Mouse (Mus musculus): ENCODE data around the gene Mier2.

Mier2 gene

GRCm38 (mm10) chr10:79574796-79575195 lies 19.8 kb upstream of the Mier2 start:
- no peak for DNase-seq (ENCODE audit: low spot score)

DNA sequence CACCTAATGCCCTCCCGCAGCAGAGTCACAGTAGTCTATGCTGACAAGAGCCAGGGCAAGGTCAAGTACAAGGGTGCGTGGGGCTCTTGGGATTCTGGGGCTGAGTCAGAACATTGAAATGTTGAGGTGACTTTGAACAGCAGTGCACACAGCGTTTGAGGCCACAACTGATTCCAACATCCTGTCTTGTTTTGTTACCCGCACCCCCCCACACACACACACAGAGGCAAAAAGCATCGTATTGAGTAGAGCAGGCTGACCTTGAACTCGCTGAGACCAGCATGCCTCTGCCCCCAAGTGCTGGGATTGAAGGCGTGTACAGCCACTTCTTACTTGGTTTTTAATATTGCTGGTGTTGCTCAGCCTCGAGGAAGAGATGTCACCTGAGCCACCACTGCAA lies 19.4 kb upstream of the Mier2 start:
- DNase-seq (ENCODE audit: low spot score): no peak

DNA sequence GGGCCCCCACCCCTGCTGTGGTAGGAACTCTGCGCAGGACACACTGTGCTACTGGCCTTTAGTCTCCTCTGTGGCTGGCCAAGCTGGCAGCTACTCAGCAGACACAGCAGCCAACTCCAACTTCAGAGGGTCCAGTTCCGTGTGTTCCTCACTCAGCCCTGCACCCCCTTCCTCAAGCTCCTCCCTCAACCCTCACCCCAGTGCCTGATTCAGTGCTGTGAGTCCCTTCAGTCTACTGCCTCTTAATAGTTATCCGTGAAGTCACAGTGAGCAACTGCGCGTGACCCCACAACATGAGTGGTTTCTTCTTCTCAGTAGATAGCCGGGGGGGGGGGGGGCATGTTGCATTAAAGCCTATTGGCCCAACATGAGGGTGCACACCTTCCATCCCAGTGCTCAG lies 18.6 kb upstream of the Mier2 start:
- DNase-seq (ENCODE audit: low spot score): no peak

DNA sequence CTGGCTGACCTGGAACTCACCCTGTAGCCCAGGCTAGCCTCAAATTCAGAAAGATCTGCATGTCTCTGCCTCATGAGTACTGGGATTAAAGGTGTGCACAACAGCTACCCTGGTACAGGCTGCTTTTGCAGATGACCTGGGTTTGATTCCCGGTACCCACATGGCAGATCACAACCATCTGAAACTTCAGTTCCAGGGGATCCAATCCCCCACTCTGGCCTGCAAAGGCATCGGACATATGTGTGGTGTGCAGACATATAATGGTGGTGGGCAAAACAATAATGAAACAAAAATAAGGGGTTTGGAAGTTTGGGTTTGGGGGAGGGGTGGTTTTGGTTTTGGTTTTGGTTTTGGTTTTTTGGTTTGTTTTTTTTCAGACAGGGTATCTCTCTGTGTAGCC lies 16.3 kb upstream of the Mier2 start:
- no peak for DNase-seq (ENCODE audit: low spot score)

DNA sequence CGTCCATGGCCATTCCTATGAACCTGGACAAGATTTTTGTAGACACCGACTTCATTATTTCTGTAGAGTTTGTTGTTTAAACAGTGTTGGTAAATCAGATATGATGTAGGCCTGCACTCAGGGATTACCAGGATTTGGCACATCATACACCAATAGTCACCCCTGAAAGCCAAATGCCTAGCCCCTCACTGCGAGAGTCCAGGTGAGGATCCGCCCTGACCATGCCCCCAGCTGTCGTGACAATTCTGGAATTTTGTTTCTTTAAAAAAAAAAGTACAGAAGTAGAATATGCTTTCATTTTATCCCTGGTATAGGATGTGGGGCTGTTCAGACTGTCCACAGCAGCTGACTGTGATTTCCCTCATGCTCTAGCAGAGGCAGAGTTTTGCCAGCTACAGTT lies 14.9 kb upstream of the Mier2 start:
- DNase-seq (ENCODE audit: low spot score): no peak

GRCm38 (mm10) chr10:79559716-79560115 lies 4.7 kb upstream of the Mier2 start:
- DNase-seq (ENCODE audit: low spot score): no peak

GRCm38 (mm10) chr10:79557496-79557895 lies 2.5 kb upstream of the Mier2 start:
- DNase-seq (ENCODE audit: low spot score): no peak

DNA sequence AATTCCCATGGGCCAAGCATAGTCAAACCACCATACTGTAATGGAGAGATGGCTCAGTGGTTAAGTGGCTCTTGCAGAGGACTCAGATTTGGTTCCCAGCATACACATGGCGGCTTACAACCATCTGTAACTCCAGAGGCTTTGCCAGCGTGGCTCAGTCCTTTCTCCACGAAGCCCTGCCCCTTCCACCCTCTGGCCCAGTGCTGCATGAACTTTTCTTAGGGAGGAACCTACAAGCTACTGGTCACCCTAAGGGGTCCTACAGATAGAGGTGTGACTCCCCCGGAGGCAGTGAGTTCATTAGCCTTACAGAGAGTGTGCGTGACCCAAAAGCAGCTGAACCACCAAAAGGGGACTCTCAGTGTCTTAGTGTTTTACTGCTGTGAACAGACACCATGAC lies 2.0 kb upstream of the Mier2 start:
- DNase-seq (ENCODE audit: low spot score): no peak

DNA sequence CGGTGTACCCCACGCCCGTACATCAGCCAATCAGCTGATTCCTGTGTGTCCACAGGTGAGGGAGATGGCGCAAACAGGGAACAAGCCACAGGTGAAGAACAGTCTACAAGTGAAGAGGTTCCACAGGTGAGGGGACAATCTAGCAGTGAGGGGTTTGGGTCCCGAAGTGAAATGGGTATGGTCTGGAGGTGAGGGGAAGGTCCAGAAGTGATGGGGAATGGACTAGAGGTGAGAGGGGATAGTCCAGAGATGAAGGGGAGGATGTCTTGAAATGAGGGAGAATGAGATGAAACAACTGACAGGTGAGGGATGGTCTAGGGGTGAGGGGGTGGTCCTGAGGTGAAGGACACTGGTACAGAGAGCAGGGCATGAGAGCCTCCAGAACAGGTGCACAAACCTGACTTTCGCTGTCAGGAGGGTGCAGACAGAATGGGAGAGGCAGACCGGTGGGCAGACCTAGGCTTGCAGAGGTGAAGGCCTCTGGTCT lies 282 bp upstream of the Mier2 start:
- DNase-seq (ENCODE audit: low spot score): no peak

- DNase-seq (ENCODE audit: low spot score): no peak
Measured at GRCm38 (mm10) chr10:79553691-79554090, 1.3 kb downstream of the Mier2 start.

GRCm38 (mm10) chr10:79553176-79553575 lies 1.8 kb downstream of the Mier2 start:
- DNase-seq (ENCODE audit: low spot score): no peak

DNA sequence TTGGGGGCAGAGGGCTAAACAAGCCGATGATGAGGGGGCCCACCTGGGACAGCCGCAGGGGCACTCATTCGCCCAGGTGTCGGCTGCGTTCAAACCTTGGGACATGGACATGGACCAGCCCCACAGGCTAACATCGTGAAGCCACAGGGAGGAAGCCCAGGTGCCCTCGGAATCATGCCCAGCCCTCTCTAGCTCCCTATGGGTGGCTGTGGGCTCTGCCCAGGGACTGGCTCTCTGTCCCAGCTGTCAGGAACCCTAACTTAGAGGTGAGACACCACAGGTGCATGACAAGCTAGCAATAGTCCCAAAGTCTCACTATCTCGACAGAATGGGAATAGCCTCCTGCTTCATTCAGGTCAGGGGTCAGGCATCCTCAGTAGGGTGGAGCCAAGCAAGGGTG lies 2.5 kb downstream of the Mier2 start:
- DNase-seq (ENCODE audit: low spot score): no peak

DNA sequence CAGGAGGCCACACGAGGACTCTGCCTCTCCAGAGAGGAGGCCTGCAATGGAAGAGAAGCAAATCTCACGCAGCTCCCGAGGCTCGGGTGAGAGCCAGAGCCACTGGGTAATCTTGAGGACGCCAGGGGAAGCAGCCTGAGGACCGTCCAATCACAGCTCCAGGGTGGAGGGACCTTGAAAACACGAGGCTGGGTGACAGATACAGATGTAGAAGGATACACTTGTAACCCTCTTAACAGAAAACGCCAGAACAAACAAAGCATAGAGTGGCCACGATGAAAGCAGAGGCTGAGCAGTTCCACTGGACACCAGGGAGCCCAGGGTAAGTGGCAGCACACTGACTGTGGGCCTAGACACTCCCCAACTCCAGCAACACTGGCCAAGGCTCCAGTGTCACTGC lies 4.6 kb downstream of the Mier2 start:
- no peak for DNase-seq (ENCODE audit: low spot score)

GRCm38 (mm10) chr10:79548971-79549723 lies 5.9 kb downstream of the Mier2 start:
- no peak for DNase-seq (ENCODE audit: low spot score)

GRCm38 (mm10) chr10:79548546-79548945 lies 6.5 kb downstream of the Mier2 start:
- DNase-seq (ENCODE audit: low spot score): no peak

- no peak for DNase-seq (ENCODE audit: low spot score)
Measured at GRCm38 (mm10) chr10:79547148-79547675, 7.8 kb downstream of the Mier2 start.

- DNase-seq (ENCODE audit: low spot score): no peak
Measured at GRCm38 (mm10) chr10:79546483-79546882, 8.5 kb downstream of the Mier2 start.

GRCm38 (mm10) chr10:79545891-79546290 lies 9.1 kb downstream of the Mier2 start:
- no peak for DNase-seq (ENCODE audit: low spot score)

DNA sequence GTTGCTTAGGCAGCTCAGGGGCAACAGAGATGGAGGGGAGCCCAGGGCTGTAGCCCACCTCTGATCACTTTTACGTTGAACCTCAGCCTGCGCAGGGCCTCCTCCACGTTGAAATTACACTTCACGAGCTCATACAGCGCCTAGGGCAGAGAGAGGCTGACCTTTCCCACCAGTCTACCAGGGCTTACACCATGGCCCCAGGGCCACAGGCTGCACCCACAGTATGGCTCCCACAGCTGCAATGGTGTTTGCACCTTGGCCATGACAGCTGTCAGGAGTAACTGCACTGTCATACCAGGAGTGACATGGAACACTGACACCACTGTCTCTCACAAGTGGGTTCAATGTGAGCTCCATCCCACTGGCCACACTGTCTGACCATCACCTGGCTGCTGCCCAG lies 10.4 kb downstream of the Mier2 start:
- DNase-seq (ENCODE audit: low spot score): no peak

GRCm38 (mm10) chr10:79543884-79544597 lies 11.0 kb downstream of the Mier2 start:
- no peak for DNase-seq (ENCODE audit: low spot score)

DNA sequence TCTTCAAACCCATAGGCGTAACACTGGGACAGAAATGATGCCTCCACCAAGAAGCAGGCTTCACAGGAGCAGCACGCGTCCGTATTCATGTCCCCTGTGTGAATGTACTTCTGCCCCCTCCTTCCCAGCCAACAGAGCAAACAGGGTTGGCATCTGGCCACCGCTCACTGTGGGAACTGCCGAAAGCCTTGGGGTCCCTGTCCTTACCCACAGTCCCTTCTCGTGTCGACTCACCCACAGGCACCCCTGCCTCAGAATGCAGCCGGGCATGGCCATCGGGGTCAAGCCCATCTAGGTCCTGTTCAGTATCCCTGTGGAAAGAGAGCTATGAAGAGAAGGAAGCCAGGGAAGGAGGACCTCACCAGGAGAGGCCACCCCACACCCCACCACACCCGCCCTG lies 12.8 kb downstream of the Mier2 start:
- DNase-seq (ENCODE audit: low spot score): no peak

DNA sequence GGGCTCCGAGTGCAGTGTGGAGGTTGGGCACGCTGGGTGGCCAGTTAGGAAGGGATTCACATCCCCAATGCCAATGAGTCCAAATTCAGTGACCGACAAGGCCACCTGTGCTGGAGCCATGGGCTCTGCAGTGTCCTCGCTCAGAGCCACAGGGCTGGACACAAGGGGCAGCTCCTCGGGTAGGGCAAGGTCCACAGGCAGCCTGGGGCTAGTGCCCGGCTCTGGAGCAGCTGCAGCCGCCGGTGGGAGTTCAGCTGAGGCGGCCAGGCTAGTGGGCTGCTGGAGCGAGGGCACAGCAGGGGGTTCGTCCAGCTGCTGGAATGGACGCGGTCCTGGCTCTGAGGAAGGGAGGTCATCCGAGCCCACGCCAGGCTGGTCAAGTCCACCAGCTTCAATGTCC lies 13.5 kb downstream of the Mier2 start:
- DNase-seq (ENCODE audit: low spot score): no peak

GRCm38 (mm10) chr10:79540746-79541145 lies 14.3 kb downstream of the Mier2 start:
- no peak for DNase-seq (ENCODE audit: low spot score)

All from left cerebral cortex, adult 11 months (tissue).